22 mouse cellular contexts compared by ENCODE assay signal in the genomic region with DNA sequence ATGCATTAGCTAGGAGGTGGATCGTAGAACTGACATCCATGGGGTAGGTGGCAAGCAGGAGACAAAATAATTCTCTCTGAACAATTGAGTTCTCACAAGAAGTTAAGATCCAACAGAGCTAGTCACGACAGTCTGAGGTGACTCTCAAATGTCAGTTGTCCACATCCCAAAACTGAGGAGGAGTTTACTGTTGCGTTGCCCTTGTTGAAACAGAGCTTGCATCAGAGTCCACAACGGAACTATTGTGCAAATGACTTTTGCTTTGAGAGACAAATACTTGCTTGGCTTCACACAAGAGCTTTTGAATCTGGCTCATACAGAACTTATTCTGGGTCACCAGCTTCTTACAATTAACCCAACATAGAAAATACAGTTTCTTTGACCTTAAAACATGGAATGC. TPM values are rescaled to one million over a fixed set of nuclear protein-coding genes. Genes with fewer than 3 reads are reported as not detected.
DNase-seq lines count a peak whose midpoint lies in the region; ATAC-seq lines count a peak whose summit lies in the region.
"Had no signal": no experiment of that assay in that cellular context is flagged by ENCODE, and none has a peak within 500 bp of the region (broad histone marks: within the 10 kb centered on the region; RNA-seq: fewer than 3 reads in every experiment).

No protein-coding gene starts in this region.

- no peak overlapping the region for H3K9ac ChIP-seq in liver, embryonic 15.5 days
- H3K9ac ChIP-seq: heart, embryonic 12.5 days; hindbrain, embryonic 14.5 days; limb, embryonic 12.5 days; lung, embryonic 14.5 days; midbrain, embryonic 15.5 days had no signal

- H3K9me3 ChIP-seq in liver, embryonic 15.5 days (replicated peaks) = no peaks in the 10 kb centered on the region
- H3K9me3 ChIP-seq: G1E; limb, embryonic 12.5 days; midbrain, embryonic 15.5 days had no signal

- no peaks in the 10 kb centered on the region for H3K36me3 ChIP-seq in liver, embryonic 15.5 days (replicated peaks)
- H3K36me3 ChIP-seq: G1E; heart, embryonic 12.5 days; limb, embryonic 12.5 days; midbrain, embryonic 15.5 days had no signal

- no peaks in the 10 kb centered on the region for H3K27me3 ChIP-seq in liver, embryonic 15.5 days
- H3K27me3 ChIP-seq: heart, embryonic 12.5 days; limb, embryonic 12.5 days; midbrain, embryonic 15.5 days had no signal

- 65% methylated on average over 4 of the region's 4 CpGs for WGBS in liver, embryonic 15.5 days (ENCODE audit: insufficient replicate concordance)

- peak overlapping the region; percentile 62 for H3K27ac ChIP-seq in liver, embryonic 15.5 days (replicated peaks)
- H3K27ac ChIP-seq: hindbrain, embryonic 14.5 days; limb, embryonic 12.5 days; midbrain, embryonic 15.5 days had no signal

- H3K4me1 ChIP-seq in liver, embryonic 15.5 days (replicated peaks) = no peaks in the 10 kb centered on the region
- H3K4me1 ChIP-seq: heart, embryonic 12.5 days; limb, embryonic 12.5 days; midbrain, embryonic 15.5 days had no signal

- no peak overlapping the region for H3K4me2 ChIP-seq in liver, embryonic 15.5 days
- H3K4me2 ChIP-seq: heart, embryonic 12.5 days; hindbrain, embryonic 14.5 days; limb, embryonic 12.5 days; lung, embryonic 14.5 days; midbrain, embryonic 15.5 days had no signal

- ATAC-seq in liver, embryonic 15.5 days (ENCODE audit: insufficient read depth) = 0 out of 2 replicates have a peak, but pooled peaks have one; percentile 28
- ATAC-seq in megakaryocyte progenitor cell, adult 5-6 weeks (replicated peaks; ENCODE audit: poor library complexity) = peak; percentile 94
- no peak for ATAC-seq in activated CD4-positive, CD25-positive, alpha-beta regulatory T cell, adult 4 months
- ATAC-seq: forebrain, embryonic 14.5 days; midbrain, embryonic 15.5 days had no signal

- DNase-seq in adrenal gland, postnatal 10 days = peak; percentile 37
- DNase-seq in adrenal gland, adult (ENCODE audit: inconsistent age in 2 of 2, low spot score in 1 of 2) = no peak
- DNase-seq in liver = no peak
- DNase-seq in brain, adult 2 months (ENCODE audit: low read depth, low spot score) = peak; percentile 10
- DNase-seq in thymus, postnatal 14 days = no peak
- DNase-seq: cerebellum, adult 8-10 months; heart, postnatal 14 days; kidney, adult 9 months; kidney, postnatal 25 days; lung, embryonic 14.5 days; retina, postnatal 1 day; right cerebral cortex, postnatal 4 days; thymus, adult 2 months had no signal

- H3K4me3 ChIP-seq in liver, embryonic 15.5 days (replicated peaks) = no peak overlapping the region
- H3K4me3 ChIP-seq: heart, embryonic 12.5 days; limb, embryonic 12.5 days; midbrain, embryonic 15.5 days had no signal

RNA-seq across cellular contexts. Expression of a gene that starts 27.7 kb away (rescaled TPM):
- total RNA-seq in adrenal gland, postnatal 10 days (2021) = 10 to 100 TPM; 15.7 to 17.4 TPM
- 2.0 TPM in 2 replicates for polyA plus RNA-seq in liver, embryonic 15.5 days (2015; fragmentation: Nextera tagmentation; extraction: Ambion mirVana)
- total RNA-seq in megakaryocyte progenitor cell, adult 5-6 weeks (2015) = 34.0 and 37.0 TPM in 2 replicates
- 34.9 and 44.2 TPM in 2 replicates for total RNA-seq in megakaryocyte progenitor cell, adult 5-6 weeks (2017)
- polyA plus RNA-seq in activated CD4-positive, CD25-positive, alpha-beta regulatory T cell, adult 4 months (2017; shearing (Covaris generic)) = 1 to 10 TPM; 1.7 to 1.9 TPM
- polyA plus RNA-seq: G1E had no signal

Comparison
In these comparisons a context has a peak if more than half of its experiments do, and no peak if none do; other contexts are left out.
1. DNase-seq: peak in adrenal gland, postnatal 10 days (single experiment) and brain, adult 2 months (single experiment); none in adrenal gland, adult (0 of 2), liver (single experiment) and thymus, postnatal 14 days (single experiment).